Mouse (Mus musculus) megakaryocyte-erythroid progenitor cell, adult 5-6 weeks (primary cell): ENCODE data around the gene Polh. TPM values are rescaled to one million over a fixed set of nuclear protein-coding genes. Genes with fewer than 3 reads are reported as not detected.

ENCODE experiments used
- ATAC-seq: replicated peaks from 2 replicates; pipeline ENCODE4 v1.8.0; 2016; ENCODE audit warnings: mild to moderate bottlenecking, inconsistent platforms; ENCODE audit not compliant: severe bottlenecking, poor library complexity, low FRiP score, low TSS enrichment
- total RNA-seq, 2 experiments: library from RNA; stranded (forward) in 1 of 2; stranded (reverse) in 1 of 2; fragments of 200-1000, 215-1000 nt in 1 of 2; fragments of >200 nt in 1 of 2; fragmentation: Nextera tagmentation in 1 of 2; gene quantifications; 2 replicates each; pipeline ENCODE4 v1.2.3; 2014 to 2017

Gene Polh
- 19.9 and 27.9 TPM in 2 replicates for total RNA-seq (2014; fragmentation: Nextera tagmentation)
- total RNA-seq (2017) = 22.5 and 30.3 TPM in 2 replicates

DNA sequence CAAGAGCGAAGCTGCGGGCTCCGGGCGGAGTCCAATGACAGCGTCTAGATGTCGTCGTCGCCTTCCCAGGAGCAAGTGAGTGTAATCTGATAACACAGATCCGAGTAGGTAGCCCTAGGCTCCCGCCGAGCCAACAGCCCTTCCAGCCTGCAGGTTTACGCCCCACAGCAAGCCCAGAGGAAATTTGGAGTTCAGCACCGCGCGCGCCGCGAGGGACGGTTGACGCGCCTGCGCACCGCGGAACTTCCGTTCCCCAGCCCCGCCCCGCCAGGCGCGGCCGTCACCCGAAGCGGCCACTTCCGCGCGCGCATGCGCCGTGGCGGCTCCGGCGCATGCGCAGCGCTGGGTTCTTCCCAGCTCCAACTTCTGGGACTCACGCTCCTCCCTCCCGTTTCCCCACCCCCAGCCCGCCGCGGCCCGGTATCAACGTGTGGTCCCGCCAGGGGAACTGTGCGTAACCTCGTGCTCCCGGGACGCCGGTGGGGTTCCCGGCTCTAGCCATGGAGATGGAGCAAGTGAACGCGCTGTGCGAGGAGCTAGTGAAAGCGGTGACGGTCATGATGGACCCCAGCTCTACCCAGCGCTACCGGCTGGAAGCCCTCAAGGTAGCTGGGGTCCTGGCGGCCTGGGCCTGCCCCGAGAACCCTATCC, at the start of gene Polh, which contains the start of gene Xpo5:
TSS of gene Polh (minus strand) at position 225 of the 651 bp plus-strand sequence.
TSS of gene Xpo5 (plus strand) at position 362 of the 651 bp plus-strand sequence.
- ATAC-seq = peak; percentile 97

DNA sequence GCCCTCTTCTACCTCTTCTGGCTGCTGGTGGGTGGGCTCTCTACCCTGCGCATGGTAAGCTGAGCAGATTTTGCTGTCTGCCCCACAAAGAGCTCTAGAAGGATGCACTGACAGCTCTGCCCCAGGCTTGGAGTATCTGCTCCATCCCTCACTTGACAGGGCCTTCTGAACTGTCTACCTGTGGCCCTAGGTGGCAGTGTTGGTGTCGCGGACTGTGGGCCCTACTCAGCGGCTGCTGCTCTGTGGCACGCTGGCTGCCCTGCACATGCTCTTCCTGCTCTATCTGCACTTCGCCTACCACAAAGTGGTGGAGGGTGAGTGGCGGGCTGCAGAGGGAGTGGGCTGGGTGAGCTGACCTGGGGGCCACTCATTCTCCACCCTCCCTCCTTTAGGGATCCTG, 48.7 kb upstream of the Polh start:
- no peak for ATAC-seq

DNA sequence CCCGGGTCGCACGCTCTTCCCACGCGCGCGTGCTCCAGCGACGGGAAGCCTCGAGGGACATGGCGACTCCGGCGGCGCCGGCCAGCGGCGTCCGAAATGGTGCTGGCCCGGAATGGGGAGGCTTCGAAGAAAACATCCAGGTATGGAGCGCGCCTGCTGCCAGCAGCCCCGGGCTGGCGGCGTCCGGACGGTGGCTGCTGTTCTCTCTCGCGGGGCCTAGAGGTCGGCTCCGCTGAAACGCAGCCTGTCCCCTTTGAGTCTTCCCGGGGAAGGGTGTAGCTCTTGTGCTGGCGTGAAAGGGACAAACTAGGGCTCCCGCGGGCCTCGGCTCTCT, 45.7 kb upstream of the Polh start:
- ATAC-seq = peak; percentile 8; the same call in 1 of the 2 replicates

DNA sequence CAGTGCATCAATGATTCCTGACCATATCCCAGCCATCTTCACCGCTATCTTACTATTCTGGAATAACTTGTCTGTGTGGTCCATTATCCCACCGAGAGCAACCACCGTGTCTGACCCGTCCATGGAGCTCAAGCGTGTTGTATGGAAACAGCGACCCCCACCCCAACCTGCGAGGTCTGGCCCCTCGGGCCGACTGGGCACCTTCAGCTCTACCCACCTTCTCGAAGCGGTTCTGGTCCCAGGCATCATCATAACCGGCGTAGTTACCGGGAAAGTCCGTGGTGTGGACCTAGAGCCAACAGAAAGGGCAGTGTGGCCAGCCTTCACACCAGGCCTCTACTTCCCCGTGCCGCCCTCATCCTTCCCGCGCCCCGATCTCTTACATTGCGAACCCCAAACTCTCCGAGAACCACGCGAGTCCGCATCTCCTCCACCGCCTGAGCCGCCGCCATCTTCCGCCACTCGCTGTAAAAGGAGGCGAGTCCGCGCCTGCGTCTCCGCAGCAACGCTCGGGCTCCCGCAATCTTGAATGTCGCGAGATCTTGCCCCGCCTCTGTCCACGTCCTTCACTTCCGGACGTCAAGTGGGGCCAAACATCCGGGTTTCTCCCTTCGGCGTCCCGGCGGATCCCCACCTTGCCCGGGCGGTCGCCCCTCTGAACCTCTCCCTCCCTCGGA, 45.2 kb upstream of the Polh start, which contains the start of the genes Polr1c and Yipf3:
TSS of gene Polr1c (minus strand) at position 543 of the 677 bp plus-strand sequence.
TSS of gene Yipf3 (plus strand) at position 569 of the 677 bp plus-strand sequence.
- peak; percentile 86 for ATAC-seq

DNA sequence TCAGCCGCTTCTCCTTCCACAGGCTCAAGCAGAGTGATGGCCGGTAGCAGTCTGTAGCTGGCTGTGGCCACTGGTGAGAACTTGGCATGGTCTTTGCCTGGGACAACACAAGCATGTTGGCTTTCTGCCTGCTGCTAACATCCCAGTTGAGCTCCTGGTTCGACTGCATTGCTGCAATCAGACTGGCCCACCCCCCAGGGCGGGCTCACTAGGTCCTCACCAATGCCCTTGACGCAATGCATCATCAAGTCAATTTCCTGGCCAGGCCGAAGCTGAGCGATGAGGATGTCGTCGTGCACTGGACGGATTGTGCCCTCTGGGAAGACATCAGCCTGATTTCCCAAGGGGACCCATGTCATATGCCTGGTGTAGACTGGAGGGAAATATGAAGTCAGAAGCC, 42.1 kb upstream of the Polh start:
- no peak for ATAC-seq

DNA sequence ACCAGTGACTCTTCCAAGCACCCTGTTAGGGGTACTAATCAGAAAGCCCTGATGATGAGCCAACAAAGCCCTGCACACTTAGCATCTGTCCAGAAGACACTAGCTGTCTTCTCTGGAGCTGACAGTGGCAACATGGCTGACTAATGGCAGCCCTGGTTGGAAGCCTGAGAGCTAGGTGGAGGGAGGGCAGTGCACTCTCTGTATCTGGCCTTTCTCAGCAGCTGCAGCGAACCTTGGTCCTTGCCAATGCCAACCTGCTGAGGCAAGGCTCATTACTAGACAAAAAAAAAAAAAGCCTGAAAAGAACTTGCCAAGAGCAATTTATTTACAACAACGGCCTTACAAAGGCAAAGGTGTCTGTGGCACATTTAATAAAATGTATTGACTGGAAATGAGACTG, 41.2 kb upstream of the Polh start:
- no peak for ATAC-seq

DNA sequence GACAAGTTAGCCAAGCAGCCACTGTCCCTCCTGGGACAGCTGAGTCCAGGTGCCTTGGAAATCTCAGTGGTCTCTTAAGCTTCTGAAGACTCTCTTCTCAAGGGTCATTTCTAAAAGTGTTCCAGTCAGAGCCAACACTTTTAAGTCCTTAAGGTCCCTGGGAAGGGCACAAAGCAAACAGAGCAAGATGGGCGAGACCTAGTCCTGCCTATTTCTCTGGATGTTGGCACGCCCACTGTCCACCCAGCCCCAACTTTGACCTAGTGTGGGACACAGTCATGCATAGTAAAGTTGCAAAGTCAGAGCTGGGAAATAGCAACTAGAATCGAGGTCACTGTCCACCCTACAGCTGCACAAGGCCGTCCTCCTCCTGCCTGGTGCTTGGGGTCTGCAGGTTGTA, 40.5 kb upstream of the Polh start:
- no peak for ATAC-seq

DNA sequence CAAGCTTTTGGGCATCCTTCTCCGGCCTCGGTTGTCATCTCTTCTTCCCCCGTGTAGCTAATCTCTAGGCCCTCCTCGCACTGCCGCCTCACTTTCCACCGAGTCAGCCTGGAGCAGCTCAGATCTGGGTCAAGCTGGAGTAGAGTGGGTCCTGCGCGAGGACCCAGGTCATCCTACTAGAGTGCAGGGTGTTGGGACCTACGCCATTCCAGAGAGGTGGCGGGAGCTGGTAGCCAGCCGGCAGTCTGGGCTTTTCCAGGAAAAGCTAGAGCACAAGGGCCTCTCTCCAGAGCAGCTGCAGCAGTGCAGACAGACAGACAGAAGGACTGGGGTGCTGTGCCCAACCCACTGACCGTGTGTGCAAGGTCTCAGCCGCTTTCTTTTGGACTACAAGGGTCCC, 39.8 kb upstream of the Polh start:
- no peak for ATAC-seq

DNA sequence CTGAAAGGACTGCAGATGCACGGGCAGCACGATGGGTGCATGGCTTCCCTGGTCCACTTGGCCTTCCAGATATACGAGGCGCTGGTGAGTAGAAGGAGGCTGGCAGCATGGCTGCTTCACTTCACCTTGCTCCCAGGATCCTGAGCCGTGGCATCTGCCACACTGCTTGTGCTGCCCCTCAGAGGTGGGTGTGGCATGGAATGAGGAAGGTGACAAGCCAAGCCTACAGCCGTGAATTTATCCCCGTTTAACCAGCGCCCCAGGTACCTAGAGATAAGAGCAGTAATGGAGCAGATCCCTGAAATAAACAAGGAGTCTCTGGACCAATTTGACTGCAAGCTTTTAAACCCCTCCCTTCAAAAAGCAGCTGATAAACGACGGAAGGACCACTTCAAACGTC, 39.0 kb upstream of the Polh start:
- ATAC-seq = no peak

DNA sequence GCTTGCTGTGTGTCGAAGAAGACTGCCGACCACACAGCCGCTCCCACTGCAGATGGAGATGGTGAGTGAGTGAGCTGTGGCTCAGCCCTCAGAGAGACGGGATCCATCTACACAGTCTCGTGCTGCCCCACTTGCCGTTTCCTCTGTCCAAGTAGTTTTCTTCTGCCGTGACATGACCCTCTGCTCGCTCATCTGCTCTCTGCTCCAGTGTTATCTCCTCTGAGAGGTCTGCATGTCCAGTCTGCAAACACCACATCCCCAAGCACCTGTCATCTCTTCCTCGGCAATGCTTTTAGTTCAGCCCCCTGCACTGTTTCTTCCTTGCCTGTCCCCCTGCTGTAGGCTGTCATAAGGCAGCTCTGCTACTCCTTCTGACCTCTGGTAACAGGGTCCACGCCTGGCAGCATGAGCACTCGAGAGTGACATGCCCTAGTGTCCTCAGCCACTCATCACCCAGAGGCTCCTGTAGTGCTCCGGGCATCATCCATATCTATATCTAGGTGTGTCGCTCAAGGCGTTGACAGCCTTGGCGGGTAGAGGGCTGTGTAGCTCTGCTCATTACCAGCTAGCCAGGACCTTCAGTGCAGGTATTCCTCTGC, 37.2 kb upstream of the Polh start:
- no peak for ATAC-seq

DNA sequence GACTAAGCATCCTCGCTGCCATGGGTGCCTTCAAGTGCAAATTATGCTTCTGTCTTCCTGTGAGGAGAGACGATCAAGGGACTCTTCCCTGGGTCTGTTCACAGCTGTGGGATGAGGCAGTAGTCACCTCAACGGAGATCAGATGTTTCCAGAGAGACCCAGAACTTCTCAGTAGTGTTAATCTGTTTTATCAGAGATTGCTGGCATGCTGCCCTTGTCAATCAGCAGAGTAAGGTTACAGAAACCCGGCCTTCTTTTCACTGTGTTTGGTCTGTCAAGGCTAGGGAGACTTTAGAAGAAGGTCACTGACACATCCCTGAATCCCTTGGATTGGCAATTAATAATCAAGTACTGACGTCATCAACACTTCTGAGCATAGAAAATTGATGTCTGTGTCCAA, 35.0 kb upstream of the Polh start:
- ATAC-seq = peak; percentile 2; the same call in 1 of the 2 replicates

DNA sequence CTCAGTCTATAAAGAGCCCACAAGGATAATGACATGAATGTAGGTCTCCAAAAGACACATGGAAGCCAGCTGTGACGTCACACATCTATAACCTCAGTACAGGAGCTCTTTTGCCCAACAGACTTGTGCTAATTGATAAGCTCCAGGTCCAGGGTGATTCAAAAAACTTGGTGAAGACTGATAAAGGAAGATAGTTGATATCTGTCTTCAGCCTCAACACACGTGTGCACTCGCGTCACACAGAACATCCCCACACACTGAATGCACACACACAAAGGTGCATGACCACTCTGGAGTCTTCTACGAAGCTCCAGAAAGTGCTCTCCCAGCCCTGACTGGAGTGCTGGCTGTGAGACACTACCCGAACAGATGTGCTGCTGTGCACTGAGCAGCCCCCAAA, 34.6 kb upstream of the Polh start:
- ATAC-seq = peak; percentile 66

DNA sequence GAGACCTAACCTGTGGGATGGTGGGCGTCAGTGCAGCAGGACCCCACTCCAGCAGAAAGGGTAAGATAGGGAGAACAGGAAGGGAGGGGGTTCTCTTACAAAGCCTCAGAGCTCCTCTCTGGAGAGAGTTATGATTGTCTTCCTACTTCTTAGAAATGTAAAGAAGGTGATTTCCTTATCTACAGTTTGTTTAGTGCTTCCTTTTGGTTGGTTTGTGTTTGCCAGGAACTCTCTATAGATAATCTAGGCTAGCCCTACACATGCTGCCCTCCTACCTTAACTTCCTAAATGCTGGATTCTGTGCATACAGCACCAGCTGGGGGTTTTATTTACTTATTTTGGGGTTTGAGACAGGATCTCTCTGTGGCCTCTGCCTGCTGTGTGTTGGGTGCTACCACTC, 33.6 kb upstream of the Polh start:
- ATAC-seq = no peak

DNA sequence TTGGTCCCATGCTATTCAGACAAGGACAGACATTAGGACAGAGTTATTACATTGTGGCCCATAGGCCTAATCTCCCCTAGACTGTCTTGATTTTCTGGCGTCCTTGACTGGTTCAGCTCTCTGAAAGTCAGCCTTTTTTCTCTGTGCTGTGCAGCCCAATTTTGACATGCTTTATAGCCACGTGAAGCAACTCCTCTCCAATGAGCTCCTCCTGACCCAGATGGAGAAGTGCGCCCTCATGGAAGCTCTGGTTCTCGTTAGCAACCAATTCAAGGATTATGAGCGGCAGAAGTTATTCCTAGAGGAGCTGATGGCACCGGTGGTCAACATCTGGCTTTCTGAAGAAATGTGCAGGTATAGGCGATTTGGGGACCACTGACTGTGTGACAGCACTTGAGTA, 25.1 kb upstream of the Polh start:
- ATAC-seq = no peak

DNA sequence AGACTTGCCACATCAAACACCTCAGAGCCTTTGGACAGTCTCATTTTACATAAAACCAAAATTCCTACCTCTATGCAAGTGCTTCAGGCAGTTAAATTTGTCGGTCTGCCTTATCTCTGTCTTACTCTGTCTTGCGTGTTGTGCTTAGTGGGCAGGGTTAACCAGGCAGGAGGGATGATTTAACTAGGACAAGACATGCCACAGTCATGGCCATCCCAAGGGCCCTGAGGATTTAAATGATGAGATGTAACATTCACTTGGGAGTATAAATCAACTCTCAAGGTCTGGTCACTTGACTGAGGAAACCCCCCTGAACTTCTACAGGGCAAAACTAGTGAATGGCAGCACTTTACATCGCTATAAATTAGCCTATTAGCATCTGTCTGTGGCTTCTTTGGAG, 19.2 kb upstream of the Polh start:
- no peak for ATAC-seq

DNA sequence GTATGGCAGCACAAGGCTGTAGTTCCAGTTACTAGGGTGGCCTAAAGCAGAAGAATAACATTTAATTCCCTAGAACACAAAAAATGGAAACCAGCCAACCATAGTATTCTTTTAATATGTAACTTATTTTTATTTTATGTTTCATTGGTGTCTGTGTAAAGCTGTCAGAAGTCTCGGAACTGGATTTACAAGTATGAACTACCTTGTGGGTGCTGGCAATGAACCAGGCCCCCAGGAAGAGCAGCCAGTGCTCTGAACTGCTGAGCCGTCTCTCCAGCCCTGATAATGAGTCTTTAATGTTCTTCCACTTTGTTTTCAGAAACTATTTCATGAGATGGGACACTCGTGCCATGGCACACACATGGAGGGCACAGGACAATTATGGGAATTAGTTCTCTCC, 8.1 kb upstream of the Polh start:
- ATAC-seq = no peak

DNA sequence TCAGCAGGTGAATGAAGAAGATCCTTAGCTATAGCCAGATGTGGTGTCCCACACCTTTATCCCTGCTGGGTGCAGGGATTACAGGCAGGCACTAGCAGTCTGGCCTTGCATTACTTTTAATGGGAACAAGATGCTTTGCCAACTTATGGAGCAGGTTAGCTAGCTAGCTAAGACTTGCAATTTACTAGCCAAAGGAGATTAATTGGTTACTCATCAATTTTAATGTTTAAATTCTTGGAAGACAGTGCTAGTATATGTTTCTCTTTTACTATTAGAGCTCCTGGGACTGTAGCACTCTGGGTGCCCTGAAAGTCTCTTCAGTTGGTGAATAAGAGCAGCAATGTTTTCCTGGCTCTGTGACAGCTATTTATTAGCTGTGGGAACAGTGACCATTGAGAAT, 4.2 kb upstream of the Polh start:
- no peak for ATAC-seq

DNA sequence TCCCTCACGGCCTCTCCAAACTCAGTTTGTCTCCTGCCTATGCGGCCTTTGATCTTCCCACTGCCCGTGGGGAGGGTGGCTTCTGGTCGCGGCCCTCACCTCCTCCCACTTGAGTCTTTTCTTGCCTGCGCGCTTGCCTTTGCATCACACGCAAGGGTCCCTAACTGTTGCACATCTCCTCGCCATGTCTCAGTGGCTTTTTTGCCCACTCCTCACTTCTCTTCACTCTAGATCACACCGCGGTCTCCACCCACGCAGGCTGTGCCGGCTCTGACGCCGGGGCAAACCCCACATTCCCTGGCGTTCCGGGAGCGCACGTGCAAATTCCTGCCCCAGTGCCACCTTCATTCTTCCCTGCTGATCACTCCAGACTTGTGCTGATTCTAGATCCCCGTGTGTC, 633 bp upstream of the Polh start:
- ATAC-seq = no peak

DNA sequence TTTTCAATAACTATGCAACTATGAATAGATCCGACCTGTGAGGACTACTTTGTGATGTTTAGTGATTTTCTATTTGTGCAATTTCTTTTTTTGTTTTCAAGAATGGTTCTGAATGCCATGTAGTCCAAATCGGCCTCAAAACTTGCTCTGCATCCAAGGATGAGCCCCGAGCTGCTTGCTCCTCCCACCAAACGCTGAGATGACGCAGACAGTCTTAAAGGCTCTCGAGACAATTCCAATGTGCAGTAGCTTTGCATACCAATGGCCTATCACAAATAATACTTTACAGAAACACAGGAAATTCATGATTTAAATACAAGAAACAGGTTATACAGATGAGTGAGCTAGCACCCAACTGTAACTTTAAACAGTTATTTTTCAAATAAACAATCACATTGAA, 1.3 kb downstream of the Polh start:
- ATAC-seq = no peak

DNA sequence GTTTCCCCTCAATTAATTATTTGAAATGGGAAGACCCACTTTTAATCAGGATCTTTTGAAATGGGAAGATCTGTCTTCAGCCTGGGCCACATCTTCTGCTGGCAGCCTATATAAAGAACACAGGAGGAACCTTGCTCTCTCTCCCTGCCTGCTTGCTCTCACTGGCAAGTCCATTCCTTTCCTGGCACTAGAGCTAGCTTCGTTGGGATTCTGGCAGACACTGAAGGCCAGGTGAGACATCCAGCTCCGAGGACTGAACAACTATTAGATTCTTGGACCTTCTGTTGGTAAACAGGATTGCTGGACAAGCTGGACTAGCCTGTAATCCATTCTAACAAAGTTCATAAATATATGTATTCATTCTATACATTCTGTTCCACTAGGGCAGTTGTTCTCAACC, 13.6 kb downstream of the Polh start:
- ATAC-seq = no peak

DNA sequence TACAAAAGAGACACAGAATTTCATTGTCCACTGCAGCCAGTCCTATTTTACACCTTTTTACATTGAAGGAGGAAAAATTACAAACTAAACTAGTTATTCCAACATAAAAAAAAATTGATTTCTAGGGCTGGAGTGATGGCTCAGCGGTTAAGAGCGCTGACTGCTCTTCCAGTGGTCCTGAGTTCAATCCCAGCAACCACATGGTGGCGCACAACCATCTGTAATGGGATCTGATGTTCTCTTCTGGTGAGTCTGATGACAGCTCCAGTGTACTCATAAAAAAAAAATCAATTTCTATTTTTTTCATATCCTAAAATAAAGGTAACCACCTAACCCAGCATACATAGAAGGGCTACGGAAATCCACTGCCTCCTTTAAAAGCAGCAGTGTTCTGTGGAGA, 20.2 kb downstream of the Polh start:
- ATAC-seq = no peak
